Mouse (Mus musculus) heart, adult 9 months (tissue): Measurements from ENCODE around the gene Cdc42ep1.
A peak's percentile ranks its signal among the peaks of the same experiment; 100 is the strongest.

Experiments used
- DNase-seq, 2 experiments: peaks; one replicate each; pipeline ENCODE4 v3.0.0; 2022; ENCODE audit warnings: low spot score in 2 of 2

Gene Cdc42ep1

DNA sequence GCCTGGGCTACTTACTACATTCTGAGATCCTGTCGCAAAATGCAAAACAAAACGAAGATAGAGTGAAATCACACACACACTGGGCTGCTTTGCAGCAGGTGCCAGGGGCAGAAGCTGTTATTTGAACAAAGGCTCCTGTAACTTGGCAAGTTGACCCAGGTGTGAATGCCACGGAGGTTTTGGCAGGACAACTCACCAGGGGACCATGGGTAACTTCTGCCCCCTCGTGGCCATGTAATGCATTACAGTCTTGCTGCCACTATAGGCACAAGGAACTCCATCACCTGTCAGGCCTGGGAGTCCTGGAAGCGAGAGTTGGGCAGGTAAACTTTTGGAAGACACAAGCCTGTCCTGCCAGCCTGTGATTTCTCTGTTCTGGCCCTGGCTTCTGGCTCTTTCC lies 6.0 kb downstream of the Cdc42ep1 start:
- DNase-seq, result peak; percentile 75 to 85

- no peak for DNase-seq
These were observed 7.1 kb downstream of the Cdc42ep1 start for GRCm38 (mm10) chr15:78849485-78849884.

DNA sequence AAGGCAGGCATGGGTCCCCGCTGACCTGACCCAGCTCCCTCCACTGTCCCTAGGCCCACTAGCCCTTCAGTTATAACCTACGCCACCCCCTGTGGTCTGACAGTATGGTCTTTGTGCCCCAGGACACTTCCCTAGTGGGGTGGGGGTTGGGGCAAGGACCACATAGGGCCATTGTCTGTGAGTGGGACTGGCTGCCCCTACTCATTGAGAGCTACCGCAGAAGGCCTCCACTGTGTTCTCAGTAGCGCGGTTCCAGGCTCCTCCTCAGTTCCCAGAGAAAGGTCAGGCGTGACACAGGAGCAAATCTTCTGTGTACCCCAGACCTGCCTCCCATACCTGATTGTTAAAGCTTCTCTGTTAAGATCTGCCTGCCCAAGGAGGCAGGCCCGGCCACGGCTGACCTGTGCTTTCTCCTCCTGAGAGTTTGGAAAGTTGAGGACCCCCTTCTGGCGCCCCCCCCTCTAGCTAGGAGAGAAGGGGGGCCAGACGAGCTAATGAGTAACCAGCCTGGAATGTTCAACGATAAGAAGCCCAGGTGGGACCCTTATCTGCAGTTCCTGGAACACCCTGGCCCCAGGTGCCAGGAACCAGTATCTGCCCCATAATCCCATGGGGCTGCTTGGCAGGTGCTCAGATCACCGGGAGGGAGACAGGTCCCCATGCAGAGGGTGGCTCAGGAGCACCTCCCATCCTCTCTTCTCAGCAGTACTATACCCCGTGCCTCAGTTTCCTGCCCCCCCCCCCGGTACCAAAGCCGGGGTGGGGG lies 7.8 kb downstream of the Cdc42ep1 start:
- no peak for DNase-seq

GRCm38 (mm10) chr15:78850944-78851343 lies 8.5 kb downstream of the Cdc42ep1 start:
- no peak for DNase-seq

DNA sequence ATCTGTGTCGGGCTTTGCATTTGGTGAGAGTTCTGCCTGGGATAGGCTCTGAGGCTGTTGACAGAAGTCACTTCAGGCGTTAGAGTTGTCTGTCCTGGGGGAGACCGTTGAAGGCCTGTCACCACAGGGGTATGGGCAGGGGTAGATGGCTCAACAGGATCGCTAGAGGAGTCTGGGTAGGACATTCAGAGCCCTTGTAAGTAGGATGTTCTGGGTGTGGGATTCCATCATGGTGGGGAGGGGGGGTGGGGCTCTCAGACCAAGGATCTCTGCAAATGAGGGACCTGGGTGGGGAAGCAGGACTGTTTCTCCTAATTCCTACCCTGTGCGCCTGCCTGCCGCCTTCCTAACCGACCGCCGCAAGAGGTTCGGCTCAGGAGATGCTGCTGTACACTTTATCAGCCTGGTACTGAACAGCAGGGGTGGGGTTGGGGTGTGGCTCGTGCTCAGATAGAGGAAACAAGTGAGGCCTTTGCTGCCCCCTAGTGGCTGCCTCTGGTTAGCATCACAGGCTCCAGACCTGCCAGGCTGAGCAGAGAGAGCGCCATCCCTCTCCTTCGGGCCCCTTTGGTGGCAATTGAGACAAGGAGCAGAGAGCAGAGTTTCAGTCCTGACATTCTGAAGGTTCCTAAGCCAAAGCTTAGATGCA lies 9.2 kb downstream of the Cdc42ep1 start:
- peak; percentile 83 to 92 for DNase-seq

DNA sequence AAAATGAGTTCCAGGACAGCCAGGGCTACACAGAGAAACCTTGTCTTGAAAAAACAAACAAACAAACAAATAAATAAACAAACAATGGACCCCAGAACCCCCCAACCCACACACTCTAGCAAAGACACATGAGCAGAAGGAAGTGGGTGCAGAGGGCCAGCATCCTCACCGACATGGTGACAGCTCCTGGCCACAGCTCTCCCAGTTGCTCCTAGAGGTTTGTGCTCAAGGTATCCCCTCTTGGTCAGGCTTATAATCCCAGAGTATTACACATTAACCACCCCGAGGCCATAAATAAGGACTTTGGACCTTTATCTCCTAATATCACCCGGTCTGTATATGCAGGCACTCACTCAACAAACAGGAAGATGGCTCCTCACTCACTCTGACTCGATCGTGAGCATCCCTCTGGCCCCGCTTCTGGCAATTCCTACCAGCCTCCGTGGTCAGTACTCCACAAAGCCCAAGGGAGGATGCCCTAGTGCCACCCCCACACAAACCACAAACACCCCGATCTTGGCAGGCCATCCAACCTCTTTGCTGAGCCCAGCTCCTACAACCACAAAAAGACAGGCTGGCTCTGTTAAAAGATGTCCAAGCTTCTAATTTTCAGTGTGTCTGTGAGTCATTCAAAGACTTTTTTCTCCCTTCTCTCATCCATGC lies 13.0 kb downstream of the Cdc42ep1 start, which contains the start of gene Lgals2:
Lgals2 (minus strand) TSS at position 227 of the 663 bp plus-strand sequence.
- DNase-seq, result no peak

DNA sequence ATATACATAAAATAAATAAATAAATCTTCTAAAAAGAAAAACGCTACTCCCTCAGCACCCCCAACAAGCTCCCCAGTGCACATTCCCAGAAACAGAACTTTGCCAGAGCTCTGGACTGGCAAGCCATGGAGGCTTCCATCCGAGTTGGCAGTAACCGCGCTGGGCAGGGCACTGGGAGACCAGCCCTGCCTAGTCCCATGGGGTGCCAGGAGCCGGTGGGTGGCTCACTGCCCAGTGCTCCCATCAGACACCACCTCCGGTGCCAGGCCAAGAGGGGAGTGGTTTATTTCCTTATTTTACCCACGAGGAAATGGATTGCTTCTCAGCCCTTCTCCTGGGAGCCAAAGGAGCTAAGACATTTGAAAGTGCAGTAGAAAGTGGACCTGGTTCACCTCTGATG lies 14.6 kb downstream of the Cdc42ep1 start:
- no peak for DNase-seq

DNA sequence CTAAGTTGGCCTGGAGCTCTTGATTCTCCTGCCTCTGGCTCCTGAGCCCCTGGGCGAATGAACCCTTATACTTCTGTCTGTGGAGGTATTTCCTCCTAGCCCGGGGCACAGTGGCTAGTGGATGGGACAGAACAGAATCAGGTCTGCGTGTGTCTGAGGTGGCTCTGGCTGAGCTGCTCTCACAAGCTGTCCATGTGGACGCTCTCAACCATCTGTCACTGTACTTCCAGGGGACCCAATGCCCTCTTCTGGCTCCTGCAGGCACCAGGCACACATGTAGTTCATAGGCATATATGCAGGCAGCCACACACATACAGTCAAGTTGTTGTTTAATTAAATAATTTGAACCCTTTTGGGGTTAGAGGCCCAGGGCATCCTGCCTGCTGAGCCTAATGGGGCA lies 16.9 kb downstream of the Cdc42ep1 start:
- DNase-seq, result no peak

GRCm38 (mm10) chr15:78859714-78860113 lies 17.3 kb downstream of the Cdc42ep1 start:
- no peak for DNase-seq

DNA sequence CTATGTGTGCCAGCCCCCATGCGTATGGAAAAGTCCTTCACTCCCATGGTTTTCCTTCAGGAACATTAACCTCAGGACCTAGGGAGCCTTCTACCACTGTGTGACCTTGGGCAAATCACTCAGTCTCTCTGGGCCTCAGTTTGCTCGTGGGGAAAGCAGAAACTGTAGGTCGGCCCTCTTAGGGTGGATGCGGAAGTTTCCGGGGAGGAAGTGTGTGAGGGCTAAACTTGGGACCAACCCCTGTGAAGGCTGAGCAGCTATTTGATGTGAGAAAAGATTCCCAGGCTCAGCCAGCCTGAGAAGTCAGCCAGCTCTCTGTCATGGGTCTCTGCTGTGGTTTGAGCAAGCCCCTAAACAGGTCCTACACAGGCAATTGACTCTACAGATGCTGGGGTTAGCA lies 19.9 kb downstream of the Cdc42ep1 start:
- no peak for DNase-seq

DNA sequence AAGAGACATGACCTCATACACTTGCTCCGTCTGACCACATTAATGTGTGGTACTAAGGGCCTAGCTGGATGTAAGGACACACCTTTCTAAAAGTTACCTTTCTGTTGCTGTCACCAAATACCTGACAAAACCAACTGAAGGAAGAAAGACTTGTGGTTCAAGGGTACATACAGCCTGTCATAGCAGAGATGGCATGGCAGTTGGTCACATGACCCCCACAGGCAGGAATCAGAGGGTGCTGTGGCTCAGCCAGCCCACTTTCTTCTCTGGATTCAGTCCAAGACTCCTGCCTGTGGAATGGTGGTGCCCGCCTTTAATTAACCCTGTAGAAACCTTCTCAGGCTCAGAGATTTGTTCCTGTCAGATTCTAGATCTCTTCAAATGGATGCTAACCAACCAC lies 20.7 kb downstream of the Cdc42ep1 start:
- no peak for DNase-seq

- DNase-seq, result no peak
These were observed 21.4 kb downstream of the Cdc42ep1 start for GRCm38 (mm10) chr15:78863852-78864253.

DNA sequence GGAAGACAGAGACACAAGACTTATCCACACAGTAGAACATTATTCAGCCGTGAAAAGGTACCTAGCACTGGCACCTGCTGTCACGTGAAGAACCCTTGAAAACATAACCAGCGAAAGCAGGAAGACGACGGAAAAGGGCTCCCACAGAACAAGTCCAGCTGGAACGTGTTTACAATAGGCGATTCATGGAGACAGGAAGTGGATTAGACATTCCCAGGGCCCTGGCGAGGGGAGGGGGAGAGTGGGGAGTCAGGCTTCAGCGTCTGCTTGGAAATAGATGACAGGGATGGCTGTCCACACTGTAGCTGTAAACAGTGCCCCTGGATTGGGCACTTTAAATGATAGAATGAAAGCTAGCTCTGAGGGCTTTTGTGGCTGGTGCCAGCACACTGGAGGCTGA lies 26.0 kb downstream of the Cdc42ep1 start:
- peak; percentile 54 to 66 for DNase-seq

DNA sequence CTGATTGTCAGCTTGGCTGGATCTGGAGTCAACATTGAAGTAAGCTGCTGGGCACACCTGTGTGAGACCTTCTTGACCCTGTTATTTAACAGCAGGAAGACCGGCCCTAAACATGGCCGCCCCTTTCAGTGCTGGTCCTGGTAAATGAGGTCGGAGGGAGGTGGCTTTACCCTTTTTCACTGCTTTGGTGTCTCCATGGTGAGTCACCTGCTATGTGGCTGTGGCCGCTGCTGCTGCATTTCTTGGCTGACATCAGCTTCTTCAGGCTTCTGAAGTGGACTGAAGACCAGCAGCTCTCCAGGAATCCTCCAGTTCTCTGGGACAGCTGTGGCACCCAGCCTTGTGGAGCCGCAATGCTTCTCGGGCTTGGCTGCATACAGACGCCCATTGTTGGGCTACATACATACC lies 26.4 kb downstream of the Cdc42ep1 start:
- DNase-seq, result no peak

GRCm38 (mm10) chr15:78869775-78870174 lies 27.4 kb downstream of the Cdc42ep1 start:
- DNase-seq, result peak in 1 of 2 experiments; percentile 50

- DNase-seq, result no peak
These were observed 29.7 kb downstream of the Cdc42ep1 start for GRCm38 (mm10) chr15:78872021-78872608.

GRCm38 (mm10) chr15:78873803-78874435 lies 31.5 kb downstream of the Cdc42ep1 start:
- DNase-seq, result no peak

- no peak for DNase-seq
These were observed 32.6 kb downstream of the Cdc42ep1 start for GRCm38 (mm10) chr15:78874989-78875388.

- no peak for DNase-seq
These were observed 33.1 kb downstream of the Cdc42ep1 start for GRCm38 (mm10) chr15:78875537-78875936.

GRCm38 (mm10) chr15:78876258-78876696 lies 33.9 kb downstream of the Cdc42ep1 start:
- DNase-seq, result peak; percentile 59 to 74

- DNase-seq, result peak; percentile 94 to 96
These were observed 34.8 kb downstream of the Cdc42ep1 start, which contains the start of gene Gga1 for GRCm38 (mm10) chr15:78876991-78877809. Gene Gga1 (plus strand): TSS chr15:78877190.
